Mouse (Mus musculus) ES-Bruce4 (cell line): Measurements from ENCODE around the gene Sf3b5.

Experiments
- CTCF ChIP-seq: IDR thresholded peaks from one replicate; pipeline ENCODE4 v1.8.1; 2011; ENCODE audit warnings: low read depth, low read length
- EP300 ChIP-seq: IDR thresholded peaks from 2 replicates; pipeline ENCODE4 v1.6.1; 2011; ENCODE audit warnings: low read depth, low read length; ENCODE audit not compliant: insufficient read depth
- POLR2A ChIP-seq: IDR thresholded peaks from one replicate; pipeline ENCODE4 v1.8.1; 2011; ENCODE audit warnings: low read length; ENCODE audit not compliant: insufficient read depth

- TF ChIP-seq CTCF = no peak
- no peak for TF ChIP-seq EP300
- TF ChIP-seq POLR2A = no peak
Observed at GRCm38 (mm10) chr10:13027702-13028101, 22.6 kb downstream of the Sf3b5 start.
